Mouse (Mus musculus): ENCODE data around the gene Hspb8. TPM values are rescaled to one million over a fixed set of nuclear protein-coding genes. Genes with fewer than 3 reads are reported as not detected.

The Hspb8 gene
- 1 to 10 TPM; 4.0 to 5.6 TPM for total RNA-seq (2021)

DNA sequence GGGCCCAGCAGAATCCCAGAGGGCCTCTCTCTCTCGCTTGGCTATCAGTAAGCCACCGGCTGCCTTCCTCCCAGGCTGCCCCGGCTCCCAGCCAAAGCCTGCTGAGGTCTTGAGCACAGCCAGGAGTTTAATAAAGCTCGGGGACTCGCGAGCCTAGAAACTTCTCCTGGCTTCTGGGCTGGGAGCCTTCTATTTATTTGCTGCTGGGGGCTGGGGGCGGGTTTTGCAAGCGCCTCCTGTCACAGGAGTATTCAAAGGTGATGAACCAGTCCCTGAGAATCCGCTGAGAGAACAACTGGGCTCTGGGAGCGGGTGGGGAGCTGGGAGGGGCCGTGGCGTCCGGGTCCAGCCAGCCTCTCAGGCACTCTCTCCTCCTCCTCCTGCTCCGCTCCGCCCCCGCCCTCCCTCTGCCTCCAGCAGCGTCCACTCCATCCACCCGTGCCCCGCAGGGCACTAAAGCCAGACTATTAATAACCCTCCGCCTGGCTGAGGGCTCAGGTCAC is at the start of gene Hspb8:
TSS of gene Hspb8 (minus strand) at position 166 of the 503 bp plus-strand sequence.
- DNase-seq, result peak; percentile 87
- intact Hi-C loops (cut with DNase I), result no loop called here

- intact Hi-C loops (cut with DNase I), result no loop called here
- no peak for DNase-seq
These were observed 38.8 kb upstream of the Hspb8 start for GRCm38 (mm10) chr5:116461354-116462042.

- intact Hi-C loops (cut with DNase I), result no loop called here
These were observed 37.3 kb upstream of the Hspb8 start for GRCm38 (mm10) chr5:116459970-116460369.

DNA sequence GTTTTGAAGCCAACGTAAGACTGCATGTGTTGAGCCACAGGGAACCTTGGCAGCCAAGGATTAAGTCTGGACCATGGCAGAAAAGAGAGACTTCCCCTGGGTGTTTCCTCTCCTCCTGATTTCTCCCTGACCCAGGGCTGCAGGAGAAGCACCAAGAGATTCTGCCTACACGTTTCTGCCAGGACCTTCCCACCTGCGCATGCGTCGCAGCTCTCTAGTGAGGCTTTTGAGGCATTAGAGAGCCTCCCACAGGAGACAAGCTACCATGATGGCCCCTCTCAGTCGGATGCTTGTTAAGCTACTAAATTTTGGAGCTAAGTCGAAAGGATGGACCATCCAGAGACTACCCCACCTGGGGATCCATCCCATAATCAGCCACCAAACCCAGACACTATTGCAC is 35.1 kb upstream of the Hspb8 start:
- intact Hi-C loops (cut with DNase I), result no loop called here

More at GRCm38 (mm10) chr5:116459970-116460369, 37.3 kb upstream of the Hspb8 start:
- DNase-seq, result peak; percentile 46

GRCm38 (mm10) chr5:116456796-116457515 is 34.3 kb upstream of the Hspb8 start:
- intact Hi-C loops (cut with DNase I), result no loop called here
- DNase-seq, result no peak

More for the DNA sequence above, 35.1 kb upstream of the Hspb8 start:
- no peak for DNase-seq

- intact Hi-C loops (cut with DNase I), result no loop called here
- DNase-seq, result peak; percentile 87
These were observed 30.8 kb upstream of the Hspb8 start for GRCm38 (mm10) chr5:116453401-116453851.

DNA sequence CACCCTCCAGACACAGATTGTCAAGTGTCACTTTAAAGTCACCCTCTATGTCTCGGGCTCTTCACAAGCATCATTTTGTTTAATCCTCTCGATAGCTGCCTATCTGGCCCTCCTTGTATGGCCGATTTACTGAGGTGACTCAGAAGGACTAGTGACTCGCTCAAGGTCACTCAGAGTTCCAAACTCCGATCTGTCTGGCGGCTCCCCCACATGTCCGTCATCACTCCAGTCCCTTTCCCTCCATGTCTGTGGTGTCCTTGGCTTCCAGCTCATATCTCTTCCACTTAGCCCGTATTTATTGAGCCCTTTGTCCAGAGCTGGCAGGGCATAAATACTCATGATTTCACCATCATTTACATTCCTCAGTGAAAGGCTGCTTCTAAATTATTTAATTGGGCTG is 28.2 kb upstream of the Hspb8 start:
- DNase-seq, result no peak
- intact Hi-C loops (cut with DNase I), result no loop called here

DNA sequence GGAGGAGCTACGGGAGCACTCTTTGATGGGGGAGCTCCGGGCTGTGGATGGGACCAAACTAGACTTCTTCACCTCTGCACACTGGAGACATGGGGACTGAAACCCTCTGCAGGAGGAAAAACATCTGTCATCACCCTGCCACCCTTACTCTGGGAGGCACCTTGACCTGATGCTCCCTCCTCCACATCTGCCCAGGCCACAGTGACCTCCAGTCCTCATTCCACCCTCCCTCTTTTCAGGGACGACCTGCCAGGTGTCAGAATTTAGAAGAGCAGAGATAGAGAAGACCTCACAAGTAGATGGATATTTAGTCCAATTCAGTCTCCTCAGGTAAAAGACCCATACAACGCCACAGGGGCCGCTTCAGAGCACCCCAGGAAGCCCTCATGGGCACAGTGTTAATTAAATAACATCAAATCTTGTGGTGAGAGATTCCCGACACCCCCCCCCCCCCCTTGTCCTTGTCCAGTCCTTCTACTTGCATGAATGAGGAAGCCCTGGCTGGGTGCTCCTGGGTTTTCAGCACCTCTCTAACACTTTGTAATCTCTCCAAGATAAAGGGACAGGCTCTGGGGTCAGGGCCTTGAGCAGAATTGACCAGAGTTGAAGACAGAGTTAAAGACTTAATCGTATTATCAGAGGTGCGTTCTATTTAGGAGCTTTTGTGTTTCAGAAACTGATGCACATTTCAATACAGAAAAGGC is 27.0 kb upstream of the Hspb8 start:
- intact Hi-C loops (cut with DNase I), result no loop called here
- DNase-seq, result no peak

DNA sequence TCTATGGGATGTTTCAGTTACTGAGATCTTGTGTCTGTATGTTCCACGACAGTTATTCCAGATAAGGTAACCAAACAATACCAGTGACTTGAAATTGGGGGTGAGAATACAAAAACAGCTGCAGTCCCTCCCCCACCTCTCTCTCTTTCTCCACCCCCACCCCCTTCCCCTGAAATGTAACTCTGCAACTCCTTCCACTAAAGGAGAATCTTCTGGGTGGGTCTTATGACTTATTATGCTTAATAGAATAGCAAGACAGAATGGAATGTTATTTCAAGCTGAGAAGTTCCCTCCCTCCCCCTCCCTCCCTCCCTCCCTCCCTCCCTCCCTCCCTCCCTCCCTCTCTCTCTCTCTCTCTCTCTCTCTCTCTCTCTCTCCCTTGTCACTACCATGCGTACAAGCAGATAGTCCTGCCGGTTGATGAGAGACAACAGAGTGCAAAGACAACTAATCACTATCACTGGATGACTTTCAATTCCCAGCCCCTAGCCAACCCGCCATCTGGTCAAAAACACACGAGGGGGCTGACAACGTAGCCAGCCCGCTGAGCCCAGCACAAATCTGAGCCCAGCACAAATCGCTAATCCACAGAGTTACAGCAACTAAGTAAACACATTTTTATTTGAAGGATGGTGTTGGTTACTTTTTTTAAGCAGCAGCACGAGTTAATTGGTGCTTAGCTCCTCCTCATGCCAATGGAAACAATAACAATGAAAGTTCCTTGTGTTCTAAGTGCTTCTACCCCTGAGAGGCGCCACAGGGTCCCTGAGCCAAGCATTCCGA is 25.9 kb upstream of the Hspb8 start:
- intact Hi-C loops (cut with DNase I), result no loop called here
- DNase-seq, result peak; percentile 56

GRCm38 (mm10) chr5:116447821-116448350 is 25.2 kb upstream of the Hspb8 start:
- intact Hi-C loops (cut with DNase I), result no loop called here
- no peak for DNase-seq

- DNase-seq, result no peak
These were observed 23.9 kb upstream of the Hspb8 start for GRCm38 (mm10) chr5:116446552-116446951.

GRCm38 (mm10) chr5:116445634-116446367 is 23.1 kb upstream of the Hspb8 start:
- intact Hi-C loops (cut with DNase I), result no loop called here
- no peak for DNase-seq

More at GRCm38 (mm10) chr5:116446552-116446951, 23.9 kb upstream of the Hspb8 start:
- intact Hi-C loops (cut with DNase I), result no loop called here

DNA sequence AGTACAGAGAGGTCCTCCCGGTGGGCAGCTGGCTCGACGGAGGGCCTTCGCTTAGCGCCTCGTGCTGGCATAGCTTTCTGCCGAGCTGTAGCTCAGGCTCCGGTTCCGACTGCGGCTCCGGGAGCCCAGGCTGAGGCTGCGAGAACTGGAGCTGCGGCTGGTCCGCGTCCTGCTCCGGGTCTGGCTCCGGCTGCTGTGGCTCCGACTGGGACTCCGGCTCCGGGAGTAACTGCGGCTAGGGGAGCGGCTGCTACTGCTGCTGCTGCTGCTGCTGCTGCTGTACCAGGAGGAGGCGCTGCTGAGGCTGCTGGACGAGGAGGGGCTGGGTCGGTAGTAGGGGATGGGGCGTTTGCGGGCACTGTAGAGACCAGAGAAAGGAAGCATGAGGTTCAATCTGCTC is 21.9 kb upstream of the Hspb8 start:
- intact Hi-C loops (cut with DNase I), result no loop called here
- peak; percentile 62 for DNase-seq

GRCm38 (mm10) chr5:116443459-116443940 is 20.8 kb upstream of the Hspb8 start:
- intact Hi-C loops (cut with DNase I), result no loop called here
- peak; percentile 89 for DNase-seq

- DNase-seq, result peak; percentile 70
- intact Hi-C loops (cut with DNase I), result no loop called here
These were observed 20.2 kb upstream of the Hspb8 start for GRCm38 (mm10) chr5:116442697-116443458.

- intact Hi-C loops (cut with DNase I), result no loop called here
- no peak for DNase-seq
These were observed 17.6 kb upstream of the Hspb8 start for GRCm38 (mm10) chr5:116440251-116440650.

GRCm38 (mm10) chr5:116438328-116438727 is 15.7 kb upstream of the Hspb8 start:
- DNase-seq, result no peak
- intact Hi-C loops (cut with DNase I), result no loop called here

- no peak for DNase-seq
- intact Hi-C loops (cut with DNase I), result no loop called here
These were observed 13.5 kb upstream of the Hspb8 start for GRCm38 (mm10) chr5:116436117-116436516.

All from left cerebral cortex, postnatal 4 days (tissue).